Mouse (Mus musculus): ENCODE results near the gene Pik3r6. TPM values are rescaled to one million over a fixed set of nuclear protein-coding genes. Genes with fewer than 3 reads are reported as not detected.

Pik3r6 gene
- total RNA-seq, 2 experiments from 2014 or later, result 4.9 to 5.6 TPM

Other genes starting within 250 kb of the Pik3r6 start
- 10 to 100 TPM; 53.0 to 54.8 TPM for gene Ntn1, start 102.2 kb upstream of the Pik3r6 start, total RNA-seq (2021)
- gene Pik3r5, start 70.9 kb upstream of the Pik3r6 start, total RNA-seq (2021), result 1 to 10 TPM in 1 of 2 experiments, under 1 TPM in 1; 0.70 to 1.1 TPM
- under 1 TPM in 1 of 2 experiments, not detected in 1; 0.11 TPM for gene Mfsd6l, start 53.2 kb downstream of the Pik3r6 start, total RNA-seq (2021)
- not detected for gene Ccdc42, start 84.0 kb downstream of the Pik3r6 start, total RNA-seq (2021)
- 10 to 100 TPM; 30.4 to 32.0 TPM for gene Myh10, start 188.5 kb downstream of the Pik3r6 start, total RNA-seq (2021)

Data from heart, postnatal 25 days (tissue).